Mouse (Mus musculus): ENCODE measurements around the gene Phf24.
A peak's percentile ranks its signal among the peaks of the same experiment; 100 is the strongest.

The Phf24 gene

GRCm38 (mm10) chr4:42916617-42917401 lies at the start of gene Phf24:
Gene Phf24, plus strand, starts transcription at chr4:42916660.
- no peak for DNase-seq (ENCODE audit: low spot score)

- no peak for DNase-seq (ENCODE audit: low spot score)
These were observed 49.1 kb upstream of the Phf24 start for GRCm38 (mm10) chr4:42867390-42867789.

GRCm38 (mm10) chr4:42868193-42868592 lies 48.3 kb upstream of the Phf24 start:
- DNase-seq (ENCODE audit: low spot score) = no peak

GRCm38 (mm10) chr4:42870748-42871147 lies 45.7 kb upstream of the Phf24 start:
- DNase-seq (ENCODE audit: low spot score) = no peak

GRCm38 (mm10) chr4:42872151-42872550 lies 44.3 kb upstream of the Phf24 start:
- no peak for DNase-seq (ENCODE audit: low spot score)

- DNase-seq (ENCODE audit: low spot score) = no peak
These were observed 43.6 kb upstream of the Phf24 start for GRCm38 (mm10) chr4:42872746-42873435.

- no peak for DNase-seq (ENCODE audit: low spot score)
These were observed 42.3 kb upstream of the Phf24 start, which contains the start of gene Fam205c for GRCm38 (mm10) chr4:42874134-42874533. Gene Fam205c, minus strand, starts transcription at chr4:42874234.

GRCm38 (mm10) chr4:42876586-42877291 lies 39.7 kb upstream of the Phf24 start:
- peak; percentile 15 for DNase-seq (ENCODE audit: low spot score)

GRCm38 (mm10) chr4:42877657-42878056 lies 38.8 kb upstream of the Phf24 start:
- no peak for DNase-seq (ENCODE audit: low spot score)

- no peak for DNase-seq (ENCODE audit: low spot score)
These were observed 36.4 kb upstream of the Phf24 start for GRCm38 (mm10) chr4:42879829-42880676.

GRCm38 (mm10) chr4:42880677-42880948 lies 35.8 kb upstream of the Phf24 start:
- DNase-seq (ENCODE audit: low spot score) = no peak

- no peak for DNase-seq (ENCODE audit: low spot score)
These were observed 29.5 kb upstream of the Phf24 start for GRCm38 (mm10) chr4:42886926-42887325.

GRCm38 (mm10) chr4:42888806-42889205 lies 27.7 kb upstream of the Phf24 start:
- DNase-seq (ENCODE audit: low spot score) = no peak

GRCm38 (mm10) chr4:42891176-42891575 lies 25.3 kb upstream of the Phf24 start:
- no peak for DNase-seq (ENCODE audit: low spot score)

- DNase-seq (ENCODE audit: low spot score) = no peak
These were observed 21.3 kb upstream of the Phf24 start for GRCm38 (mm10) chr4:42895118-42895517.

- DNase-seq (ENCODE audit: low spot score) = no peak
These were observed 17.5 kb upstream of the Phf24 start for GRCm38 (mm10) chr4:42898914-42899313.

- DNase-seq (ENCODE audit: low spot score) = no peak
These were observed 15.6 kb upstream of the Phf24 start for GRCm38 (mm10) chr4:42900878-42901277.

- no peak for DNase-seq (ENCODE audit: low spot score)
These were observed 14.3 kb upstream of the Phf24 start for GRCm38 (mm10) chr4:42902174-42902573.

GRCm38 (mm10) chr4:42902730-42903129 lies 13.7 kb upstream of the Phf24 start:
- DNase-seq (ENCODE audit: low spot score) = no peak

GRCm38 (mm10) chr4:42903942-42904341 lies 12.5 kb upstream of the Phf24 start:
- DNase-seq (ENCODE audit: low spot score) = no peak

- no peak for DNase-seq (ENCODE audit: low spot score)
These were observed 11.9 kb upstream of the Phf24 start for GRCm38 (mm10) chr4:42904523-42904922.

GRCm38 (mm10) chr4:42904966-42905365 lies 11.5 kb upstream of the Phf24 start:
- no peak for DNase-seq (ENCODE audit: low spot score)
